Mouse (Mus musculus) thymus, adult 2 months (tissue): Measurements from ENCODE around the gene Slc35b1.

Experiments used
- CTCF ChIP-seq: fragments of 200-500 bp; IDR thresholded peaks from 2 replicates; pipeline ENCODE4 v1.5.1; 2012; ENCODE audit warnings: mild to moderate bottlenecking, control low read depth, low read length, moderate library complexity, borderline replicate concordance; ENCODE audit not compliant: control insufficient read depth, poor library complexity, insufficient read depth; ENCODE audit errors: extremely low read depth
- POLR2A ChIP-seq: fragments of 200-500 bp; IDR thresholded peaks from 2 replicates; pipeline ENCODE4 v1.6.1; 2012; ENCODE audit warnings: mild to moderate bottlenecking, low read length, control low read depth, moderate library complexity; ENCODE audit not compliant: control insufficient read depth, poor library complexity, insufficient read depth; ENCODE audit errors: extremely low read depth

- no peak for TF ChIP-seq CTCF
- TF ChIP-seq POLR2A = no peak
Observed at GRCm38 (mm10) chr11:95354228-95354944, 30.1 kb upstream of the Slc35b1 start.
